Mouse (Mus musculus) cortical plate, adult 2 months (tissue): ENCODE measurements around the gene C1qb.

Experiments
- CTCF ChIP-seq: fragments of 200-500 bp; IDR thresholded peaks from 2 replicates; pipeline ENCODE4 v1.5.1; 2011; ENCODE audit warnings: mild to moderate bottlenecking, control low read depth, low read length; ENCODE audit not compliant: insufficient read depth; ENCODE audit errors: extremely low read depth
- POLR2A ChIP-seq: fragments of 200-500 bp; IDR thresholded peaks from 2 replicates; pipeline ENCODE4 v1.6.1; 2011; ENCODE audit warnings: mild to moderate bottlenecking, low read length, control low read depth; ENCODE audit not compliant: insufficient read depth; ENCODE audit errors: extremely low read depth

DNA sequence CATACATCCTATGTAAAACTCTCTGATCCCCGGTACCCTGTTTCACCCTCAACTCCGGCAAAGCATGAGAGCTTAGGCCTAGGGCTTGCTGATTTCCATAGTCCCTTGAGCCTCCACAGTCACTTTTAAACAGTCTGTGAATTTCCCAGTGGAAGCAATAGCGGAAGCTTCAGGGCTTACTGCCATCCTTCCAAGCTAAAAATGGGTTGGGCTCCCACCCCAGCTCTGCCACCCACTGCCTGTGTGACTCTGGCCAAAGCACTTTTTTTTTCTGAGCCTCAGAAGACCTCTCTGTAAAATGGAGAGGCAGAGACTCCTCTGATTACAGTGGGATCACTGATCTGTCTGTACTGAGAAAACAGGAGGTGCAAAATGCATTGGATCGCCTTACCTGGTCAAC lies 37.4 kb downstream of the C1qb start:
- no peak for TF ChIP-seq CTCF
- no peak for TF ChIP-seq POLR2A
